Mouse (Mus musculus) hindbrain, embryonic 14.5 days (tissue): ENCODE data around the gene Rmdn2. TPM values are rescaled to one million over a fixed set of nuclear protein-coding genes. Genes with fewer than 3 reads are reported as not detected.

Source experiments
- ATAC-seq: fragments of 200-750 bp; cut with Nextera tagmentation; 2 replicates; pipeline ENCODE4 v1.8.0; 2017; ENCODE audit warnings: moderate number of reproducible peaks, mild to moderate bottlenecking, moderate TSS enrichment, moderate library complexity; ENCODE audit not compliant: low FRiP score
- DNase-seq: peaks from one replicate; pipeline ENCODE4 v3.0.0-alpha.2; 2015; ENCODE audit warnings: low spot score
- H3K27ac ChIP-seq: fragments of 300-500 bp; sonication (generic); 2 replicates; pipeline ENCODE4 v1.5.1; 2014; ENCODE audit warnings: mild to moderate bottlenecking, moderate library complexity
- H3K27me3 ChIP-seq: fragments of 300-500 bp; sonication (generic); 2 replicates; pipeline ENCODE4 v1.6.1; 2014; ENCODE audit warnings: mild to moderate bottlenecking, low read length, mixed read lengths; ENCODE audit not compliant: control insufficient read depth, insufficient read depth
- H3K36me3 ChIP-seq: fragments of 300-500 bp; sonication (generic); replicated peaks from 2 replicates; pipeline ENCODE4 v1.6.1; 2014; ENCODE audit not compliant: control insufficient read depth, insufficient read depth
- H3K4me1 ChIP-seq: fragments of 300-500 bp; sonication (generic); replicated peaks from 2 replicates; pipeline ENCODE4 v1.6.1; 2014; ENCODE audit warnings: antibody characterized with exemption, low read length, mixed read lengths; ENCODE audit not compliant: control insufficient read depth, insufficient read depth
- H3K4me2 ChIP-seq: fragments of 300-500 bp; sonication (generic); replicated peaks from 2 replicates; pipeline ENCODE4 v1.6.1; 2014; ENCODE audit warnings: mild to moderate bottlenecking, moderate library complexity
- H3K4me3 ChIP-seq: fragments of 300-500 bp; sonication (generic); replicated peaks from 2 replicates; pipeline ENCODE4 v1.5.1; 2014; ENCODE audit warnings: mild to moderate bottlenecking, low read length
- H3K9ac ChIP-seq: fragments of 300-500 bp; sonication (generic); 2 replicates; pipeline ENCODE4 v1.6.1; 2014
- H3K9me3 ChIP-seq: fragments of 300-500 bp; sonication (generic); 2 replicates; pipeline ENCODE4 v1.6.1; 2016; ENCODE audit warnings: low read length; ENCODE audit not compliant: control insufficient read depth
- WGBS: fragments of 180-500 bp; shearing (Covaris S2); extraction: QIAGEN DNeasy Blood & Tissue Kit; methylation state at CpG from one replicate; pipeline ENCODE4 v1.1.7; 2014; 5-methylcytosine and 5-hydroxymethylcytosine counted together
- polyA plus RNA-seq: library from polyadenylated mRNA; unstranded; fragments of >200 nt; fragmentation: Nextera tagmentation; extraction: Ambion mirVana; gene quantifications from 2 replicates; pipeline ENCODE4 v1.2.1, GENCODE M21; 2014

The Rmdn2 gene
- polyA plus RNA-seq, 1 experiment from 2014 or later: 13.4 TPM

DNA sequence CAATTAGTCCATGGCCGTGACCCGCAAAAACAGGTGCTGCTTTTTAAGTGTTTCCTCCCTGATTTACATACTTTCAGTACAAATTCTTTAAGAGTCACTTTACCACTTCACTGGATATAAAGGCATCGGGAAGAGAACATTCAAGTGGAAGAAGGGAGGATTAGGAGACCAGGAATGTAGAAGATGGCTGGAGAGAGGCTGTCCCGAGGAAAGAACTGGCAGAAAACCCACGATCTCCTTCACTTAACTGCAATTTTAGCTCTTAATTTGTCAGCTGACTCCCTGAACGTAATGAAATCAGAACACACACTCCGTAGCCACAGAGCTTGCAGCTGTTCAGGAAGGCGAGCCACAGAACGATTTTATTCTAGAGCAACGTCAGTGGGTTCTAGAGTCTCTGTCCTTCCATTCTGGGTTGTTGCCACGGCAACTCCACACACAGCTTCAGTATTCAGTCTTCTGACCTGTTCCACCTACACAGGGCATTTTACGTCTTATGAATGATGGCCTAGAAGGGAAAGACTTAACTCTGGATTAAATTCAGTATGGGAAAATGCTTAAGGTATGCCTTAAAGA lies 14.7 kb downstream of the Rmdn2 start:
- Histone ChIP-seq H3K9me3 (no peaks in the 10 kb centered on the region), H3K9ac (no peak overlapping the region), H3K27me3 (no peaks in the 10 kb centered on the region), H3K4me3 (no peak overlapping the region), H3K36me3 (no peaks in the 10 kb centered on the region), H3K4me2 (no peak overlapping the region), H3K4me1 (no peaks in the 10 kb centered on the region), H3K27ac (no peak overlapping the region)
- DNase-seq (no peak), ATAC-seq (no peak)
- WGBS: 82% methylated on average over 12 of the region's 12 CpGs

DNA sequence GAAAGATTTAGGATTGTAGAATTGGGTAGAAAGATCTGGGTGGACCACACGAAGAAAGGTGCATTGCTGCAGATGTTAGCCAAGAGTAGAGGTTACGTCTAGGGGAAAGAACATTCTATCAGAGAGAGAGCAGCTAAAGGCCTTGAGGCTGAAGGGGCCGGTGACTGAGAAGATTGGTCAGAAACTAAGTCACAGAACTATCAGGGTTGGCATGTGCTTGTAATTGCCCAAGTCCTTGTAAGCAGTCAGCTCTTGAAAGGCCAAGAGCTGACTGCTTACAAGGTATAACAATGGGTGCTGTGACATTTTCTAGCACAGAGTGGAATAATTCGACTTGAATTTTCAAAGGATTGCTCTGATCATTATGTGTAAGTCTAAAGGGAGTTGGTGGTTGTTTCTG lies 38.2 kb downstream of the Rmdn2 start:
- no peaks in the 10 kb centered on the region for H3K36me3 ChIP-seq
- no peak overlapping the region for H3K27ac ChIP-seq
- no peak for ATAC-seq
- DNase-seq: no peak
- H3K9ac ChIP-seq: no peak overlapping the region
- H3K27me3 ChIP-seq: no peaks in the 10 kb centered on the region
- 92% methylated on average over 4 of the region's 4 CpGs for WGBS
- H3K9me3 ChIP-seq: no peaks in the 10 kb centered on the region
- no peak overlapping the region for H3K4me3 ChIP-seq
- H3K4me1 ChIP-seq: no peaks in the 10 kb centered on the region
- H3K4me2 ChIP-seq: no peak overlapping the region

DNA sequence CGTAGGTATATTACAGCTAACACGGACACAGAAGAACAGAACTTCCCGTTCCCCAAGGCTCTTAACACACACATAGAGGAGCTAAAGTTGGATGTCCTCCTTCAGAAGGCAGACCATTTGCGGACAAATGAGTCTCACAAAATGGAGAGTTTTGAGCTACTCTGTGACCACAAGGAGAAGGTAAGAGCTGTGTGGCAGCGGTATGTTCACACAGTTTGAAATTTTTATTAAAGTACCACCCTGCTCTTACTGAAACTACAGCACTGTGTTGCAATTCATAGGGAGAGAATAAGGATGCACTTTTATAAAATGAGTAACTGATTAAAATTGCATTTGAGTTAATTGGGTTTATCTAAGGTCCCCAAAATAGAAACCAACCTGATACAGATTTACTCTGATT lies 38.6 kb downstream of the Rmdn2 start:
- Histone ChIP-seq H3K27ac (no peak overlapping the region), H3K4me1 (no peaks in the 10 kb centered on the region), H3K4me2 (no peak overlapping the region), H3K9ac (no peak overlapping the region), H3K27me3 (no peaks in the 10 kb centered on the region), H3K9me3 (no peaks in the 10 kb centered on the region), H3K36me3 (no peaks in the 10 kb centered on the region), H3K4me3 (no peak overlapping the region)
- 95% methylated on average over 5 of the region's 5 CpGs for WGBS
- ATAC-seq (no peak), DNase-seq (no peak)

- Histone ChIP-seq H3K4me3 (no peak overlapping the region), H3K27me3 (no peaks in the 10 kb centered on the region), H3K4me2 (no peak overlapping the region), H3K4me1 (no peaks in the 10 kb centered on the region), H3K9ac (no peak overlapping the region), H3K9me3 (no peaks in the 10 kb centered on the region), H3K36me3 (no peaks in the 10 kb centered on the region), H3K27ac (no peak overlapping the region)
- 89% methylated on average over 1 of the region's 1 CpGs for WGBS
- no peak for DNase-seq
- ATAC-seq: no peak
Measured at GRCm38 (mm10) chr17:79653171-79653570, 41.5 kb downstream of the Rmdn2 start.

- DNase-seq (no peak), ATAC-seq (no peak)
- Histone ChIP-seq H3K4me1 (no peaks in the 10 kb centered on the region), H3K4me2 (no peak overlapping the region), H3K4me3 (no peak overlapping the region), H3K27me3 (no peaks in the 10 kb centered on the region), H3K36me3 (no peaks in the 10 kb centered on the region), H3K27ac (no peak overlapping the region), H3K9me3 (no peaks in the 10 kb centered on the region), H3K9ac (no peak overlapping the region)
- WGBS: 54% methylated on average over 3 of the region's 3 CpGs
Measured at GRCm38 (mm10) chr17:79654187-79654586, 42.5 kb downstream of the Rmdn2 start.

- Histone ChIP-seq H3K9ac (no peak overlapping the region), H3K27me3 (no peaks in the 10 kb centered on the region), H3K4me1 (no peaks in the 10 kb centered on the region), H3K4me2 (no peak overlapping the region), H3K36me3 (no peaks in the 10 kb centered on the region), H3K9me3 (no peaks in the 10 kb centered on the region), H3K27ac (no peak overlapping the region), H3K4me3 (no peak overlapping the region)
- DNase-seq (no peak), ATAC-seq (no peak)
- 70% methylated on average over 9 of the region's 9 CpGs for WGBS
Measured at GRCm38 (mm10) chr17:79657785-79658184, 46.1 kb downstream of the Rmdn2 start.

GRCm38 (mm10) chr17:79658452-79658851 lies 46.8 kb downstream of the Rmdn2 start:
- Histone ChIP-seq H3K9ac (no peak overlapping the region), H3K36me3 (no peaks in the 10 kb centered on the region), H3K27ac (no peak overlapping the region), H3K4me1 (no peaks in the 10 kb centered on the region), H3K9me3 (no peaks in the 10 kb centered on the region), H3K4me2 (no peak overlapping the region), H3K27me3 (no peaks in the 10 kb centered on the region), H3K4me3 (no peak overlapping the region)
- DNase-seq: no peak
- 67% methylated on average over 3 of the region's 3 CpGs for WGBS
- no peak for ATAC-seq

- Histone ChIP-seq H3K36me3 (no peaks in the 10 kb centered on the region), H3K4me3 (no peak overlapping the region), H3K4me2 (no peak overlapping the region), H3K9me3 (no peaks in the 10 kb centered on the region), H3K27ac (no peak overlapping the region), H3K4me1 (no peaks in the 10 kb centered on the region), H3K9ac (no peak overlapping the region), H3K27me3 (no peaks in the 10 kb centered on the region)
- DNase-seq (no peak), ATAC-seq (no peak)
- 69% methylated on average over 8 of the region's 8 CpGs for WGBS
Measured at GRCm38 (mm10) chr17:79658863-79659262, 47.2 kb downstream of the Rmdn2 start.

DNA sequence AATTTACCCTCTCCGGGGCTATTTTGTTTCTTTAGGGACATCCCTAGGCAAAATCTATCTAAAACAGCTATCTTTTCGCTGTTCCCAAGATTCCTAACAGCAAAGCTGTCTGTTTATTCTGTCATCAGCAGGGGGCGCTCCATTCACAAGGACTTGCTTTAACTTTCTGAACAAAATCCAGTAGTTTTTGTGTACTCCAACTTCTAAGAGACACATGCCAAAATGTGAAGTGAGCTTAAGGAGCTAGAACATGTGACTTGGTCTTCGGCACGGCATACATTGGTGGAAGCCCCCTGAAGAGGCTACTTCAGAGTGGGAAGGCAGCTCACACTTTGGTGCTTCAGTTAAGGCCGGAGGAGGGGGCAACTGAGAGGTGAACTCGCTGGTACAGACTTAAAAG lies 49.7 kb downstream of the Rmdn2 start:
- no peaks in the 10 kb centered on the region for H3K4me1 ChIP-seq
- no peak overlapping the region for H3K27ac ChIP-seq
- no peaks in the 10 kb centered on the region for H3K36me3 ChIP-seq
- WGBS: 45% methylated on average over 7 of the region's 7 CpGs
- no peaks in the 10 kb centered on the region for H3K9me3 ChIP-seq
- H3K9ac ChIP-seq: no peak overlapping the region
- H3K4me3 ChIP-seq: no peak overlapping the region
- DNase-seq (peak; percentile 77), ATAC-seq (no peak)
- H3K27me3 ChIP-seq: no peaks in the 10 kb centered on the region
- no peak overlapping the region for H3K4me2 ChIP-seq

- no peaks in the 10 kb centered on the region for H3K36me3 ChIP-seq
- no peak overlapping the region for H3K4me2 ChIP-seq
- H3K9me3 ChIP-seq: no peaks in the 10 kb centered on the region
- 84% methylated on average over 9 of the region's 9 CpGs for WGBS
- ATAC-seq: no peak
- no peak overlapping the region for H3K4me3 ChIP-seq
- no peak for DNase-seq
- H3K27ac ChIP-seq: no peak overlapping the region
- no peak overlapping the region for H3K9ac ChIP-seq
- H3K4me1 ChIP-seq: no peaks in the 10 kb centered on the region
- H3K27me3 ChIP-seq: no peaks in the 10 kb centered on the region
Measured at GRCm38 (mm10) chr17:79661848-79662247, 50.2 kb downstream of the Rmdn2 start.
